ENCODE assay signal across 9 mouse cellular contexts in the genomic region with DNA sequence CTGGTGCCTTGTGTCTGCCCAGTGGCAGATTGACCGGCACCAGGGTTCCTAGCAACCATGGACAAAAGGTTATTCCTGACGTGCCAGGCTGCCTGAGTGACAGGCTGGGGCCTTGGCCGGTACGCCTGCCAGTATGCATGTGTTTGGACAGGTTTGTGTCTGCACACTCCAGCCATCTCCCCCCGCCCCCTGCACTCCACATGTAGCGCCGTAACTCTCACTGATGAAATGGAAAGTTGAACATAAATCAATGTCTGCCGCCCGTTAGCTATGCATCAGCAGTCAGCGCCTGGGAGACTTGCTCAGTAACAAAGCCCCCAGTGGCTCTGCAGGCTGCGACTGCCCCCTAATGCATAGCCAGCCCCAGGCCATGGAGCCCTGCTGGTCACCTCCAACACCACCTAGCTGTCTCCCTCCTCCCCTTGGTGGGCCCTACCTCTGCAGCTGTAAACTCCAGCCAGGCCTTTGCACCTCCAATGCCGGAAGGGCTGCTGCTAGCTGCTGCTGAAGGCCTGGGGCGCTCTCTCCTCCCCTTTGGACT. TPM values are rescaled to one million over a fixed set of nuclear protein-coding genes. Genes with fewer than 3 reads are reported as not detected.
DNase-seq lines count a peak whose midpoint lies in the region; ATAC-seq and TF ChIP-seq lines count a peak whose summit lies in the region.
"Had no signal": no experiment of that assay in that cellular context is flagged by ENCODE, and none has a peak within 500 bp of the region (broad histone marks: within the 10 kb centered on the region; RNA-seq: fewer than 3 reads in every experiment).

No protein-coding gene starts in this region.

- TF ChIP-seq RAD21 in CH12.LX (IDR thresholded peaks at IDR 0.05; ENCODE audit: low read depth, low read length), result peak; percentile 16

- no peaks in the 10 kb centered on the region for H3K27me3 ChIP-seq in CH12.LX (replicated peaks)
- no peaks in the 10 kb centered on the region for H3K27me3 ChIP-seq in heart, embryonic 10.5 days (ENCODE audit: insufficient read depth, poor library complexity, severe bottlenecking)
- no peaks in the 10 kb centered on the region for H3K27me3 ChIP-seq in kidney, embryonic 16.5 days (ENCODE audit: insufficient read depth, low read length)
- no peaks in the 10 kb centered on the region for H3K27me3 ChIP-seq in neural tube, embryonic 13.5 days
- H3K27me3 ChIP-seq: liver, embryonic 13.5 days had no signal

- no peak overlapping the region for H3K27ac ChIP-seq in CH12.LX (ENCODE audit: insufficient read depth, low read depth)
- peak overlapping the region; percentile 17; the same call in 1 of the 2 replicates for H3K27ac ChIP-seq in heart, embryonic 10.5 days
- peak overlapping the region; percentile 76 for H3K27ac ChIP-seq in kidney, embryonic 16.5 days (ENCODE audit: low read length)
- peak overlapping the region; percentile 87 for H3K27ac ChIP-seq in neural tube, embryonic 13.5 days (replicated peaks)

- H3K9me3 ChIP-seq in CH12.LX (replicated peaks; ENCODE audit: low read length), result no peaks in the 10 kb centered on the region
- H3K9me3 ChIP-seq in heart, embryonic 10.5 days, result no peaks in the 10 kb centered on the region
- no peaks in the 10 kb centered on the region for H3K9me3 ChIP-seq in kidney, embryonic 16.5 days (ENCODE audit: low read length)
- H3K9me3 ChIP-seq in neural tube, embryonic 13.5 days, result no peaks in the 10 kb centered on the region
- H3K9me3 ChIP-seq: liver, embryonic 13.5 days had no signal

- no peak overlapping the region for H3K4me3 ChIP-seq in CH12.LX (replicated peaks in 1 of 3; ENCODE audit: low read depth in 2 of 3, low read length in 2 of 3, poor library complexity in 1 of 3)
- H3K4me3 ChIP-seq in heart, embryonic 10.5 days, result no peak overlapping the region
- H3K4me3 ChIP-seq in kidney, embryonic 16.5 days (ENCODE audit: low read length), result no peak overlapping the region
- H3K4me3 ChIP-seq in neural tube, embryonic 13.5 days, result no peak overlapping the region
- H3K4me3 ChIP-seq: liver, embryonic 13.5 days had no signal

- H3K4me2 ChIP-seq in CH12.LX (ENCODE audit: insufficient read depth, low read depth, poor library complexity, severe bottlenecking), result no peak overlapping the region
- H3K4me2 ChIP-seq in kidney, embryonic 16.5 days (replicated peaks; ENCODE audit: low read depth, low read length), result 0 out of 2 replicates have a peak overlapping the region, but pooled peaks have one; percentile 6
- peak overlapping the region; percentile 7; the same call in 1 of the 2 replicates for H3K4me2 ChIP-seq in neural tube, embryonic 13.5 days
- H3K4me2 ChIP-seq: liver, embryonic 13.5 days had no signal

- peaks cover 0 to 90% of the 10 kb centered on the region in 2 experiments for H3K36me3 ChIP-seq in CH12.LX (replicated peaks in 1 of 2; ENCODE audit: control insufficient read depth in 1 of 2, insufficient read depth in 1 of 2, low read length in 1 of 2)
- 0 out of 2 replicates have a peak, but pooled peaks cover 5% of the 10 kb centered on the region for H3K36me3 ChIP-seq in heart, embryonic 10.5 days
- H3K36me3 ChIP-seq in kidney, embryonic 16.5 days (ENCODE audit: insufficient read depth, low read length), result no peaks in the 10 kb centered on the region
- no peaks in the 10 kb centered on the region for H3K36me3 ChIP-seq in neural tube, embryonic 13.5 days

- ATAC-seq in kidney, embryonic 16.5 days (ENCODE audit: low FRiP score, low TSS enrichment), result peak; percentile 94
- peak; percentile 81 for ATAC-seq in neural tube, embryonic 13.5 days (ENCODE audit: low read depth)
- ATAC-seq in erythroid progenitor cell, adult 5-6 weeks (replicated peaks; ENCODE audit: low FRiP score, poor library complexity, severe bottlenecking), result no peak

- H3K79me2 ChIP-seq in CH12.LX (replicated peaks; ENCODE audit: control insufficient read depth, extremely low read depth, insufficient read depth, poor library complexity, severe bottlenecking), result no peaks in the 10 kb centered on the region

- H3K9ac ChIP-seq in CH12.LX (ENCODE audit: insufficient read depth, low read depth), result no peak overlapping the region
- H3K9ac ChIP-seq in kidney, embryonic 16.5 days (replicated peaks; ENCODE audit: low read length), result peak overlapping the region; percentile 32; the same call in 1 of the 2 replicates
- H3K9ac ChIP-seq in neural tube, embryonic 13.5 days, result peak overlapping the region; percentile 27
- H3K9ac ChIP-seq: liver, embryonic 13.5 days had no signal

- peaks cover 19 to 99% of the 10 kb centered on the region in 2 experiments for H3K4me1 ChIP-seq in CH12.LX (ENCODE audit: control insufficient read depth in 1 of 2, insufficient read depth in 2 of 2)
- H3K4me1 ChIP-seq in heart, embryonic 10.5 days, result peaks cover 90% of the 10 kb centered on the region
- H3K4me1 ChIP-seq in kidney, embryonic 16.5 days (ENCODE audit: insufficient read depth, low read length), result peaks cover 37% of the 10 kb centered on the region
- peaks cover 94% of the 10 kb centered on the region for H3K4me1 ChIP-seq in neural tube, embryonic 13.5 days (replicated peaks)

- 69% methylated on average over 13 of the region's 13 CpGs for WGBS in heart, embryonic 10.5 days
- 18% methylated on average over 13 of the region's 13 CpGs for WGBS in kidney, embryonic 16.5 days
- WGBS in neural tube, embryonic 13.5 days, result 13% methylated on average over 13 of the region's 13 CpGs

- in situ Hi-C loops in CH12.LX (cut with MboI; ENCODE audit: low pct_ligation_motif_present, low pct_unique_long_range_greater_than_20kb, low sequenced_read_pairs), result no loop called here

- peak in 1 of 2 experiments; percentile 33; a peak in 1 of 4 replicates for TF ChIP-seq CTCF in CH12.LX (conservative IDR thresholded peaks at IDR 0.05 in 1 of 2, IDR thresholded peaks at IDR 0.05 in 1 of 2; ENCODE audit: low read depth in 2 of 2, low read length in 2 of 2)

- TF ChIP-seq EP300 in CH12.LX (IDR thresholded peaks at IDR 0.05; ENCODE audit: low read length), result no peak

- peak; percentile 71 for DNase-seq in CH12.LX (ENCODE audit: extremely low read depth)
- DNase-seq in adrenal gland, postnatal 36 days, result peak; percentile 61 to 70
- no peak for DNase-seq in heart, embryonic 10.5 days (ENCODE audit: low spot score)
- no peak for DNase-seq in spleen, postnatal 10 days (ENCODE audit: low spot score in 2 of 2)
- DNase-seq in layer of hippocampus, postnatal 25 days (ENCODE audit: extremely low spot score in 1 of 2, low spot score in 1 of 2), result no peak
- DNase-seq: liver, embryonic 13.5 days had no signal

- no peak for TF ChIP-seq POLR2A in CH12.LX (IDR thresholded peaks at IDR 0.05; ENCODE audit: low read depth, low read length)

- dilution Hi-C loops in CH12.LX (cut with MboI; ENCODE audit: extremely low pct_ligation_motif_present, extremely low pct_unique_long_range_greater_than_20kb, low sequenced_read_pairs), result no loop called here

TF ChIP-seq in CH12.LX, 34 proteins besides CTCF, POLR2A, EP300 and RAD21:
- TF ChIP-seq NELFE (IDR thresholded peaks at IDR 0.05; ENCODE audit: low read depth, low read length) (no peak), IRF4 (IDR thresholded peaks at IDR 0.05; ENCODE audit: low read depth, low read length) (no peak), ETS1 (conservative IDR thresholded peaks at IDR 0.05; ENCODE audit: low read depth, low read length) (peak; percentile 60), MAZ (IDR thresholded peaks at IDR 0.05; ENCODE audit: low read depth, low read length) (0 out of 2 replicates have a peak, but pooled peaks have one; percentile 13)
TF ChIP-seq in CH12.LX: peak in this region for 2.

RNA-seq across cellular contexts. Expression of a gene that starts 50.6 kb away (rescaled TPM):
- total RNA-seq in CH12.LX (2012; rRNA removed) (53.5 and 60.0 TPM in 2 replicates), CH12.LX (2014; rRNA removed) (45.1 and 53.6 TPM in 2 replicates)
- 85.2 and 123 TPM in 2 replicates for polyA plus RNA-seq in CH12.LX (2012; ENCODE audit: insufficient read length, low read depth)
- 100 to 1,000 TPM in 1 of 2 experiments, 10 to 100 TPM in 1; 99.7 to 102 TPM for total RNA-seq in adrenal gland, postnatal 36 days (2021)
- 117 and 120 TPM in 2 replicates for polyA plus RNA-seq in heart, embryonic 10.5 days (2016; fragmentation: Nextera tagmentation; extraction: Ambion mirVana)
- 120 and 121 TPM in 2 replicates for polyA plus RNA-seq in kidney, embryonic 16.5 days (2015; fragmentation: Nextera tagmentation; extraction: Ambion mirVana)
- 76.9 and 80.9 TPM in 2 replicates for polyA plus RNA-seq in neural tube, embryonic 13.5 days (2015; fragmentation: Nextera tagmentation; extraction: Ambion mirVana)
- 10 to 100 TPM; 58.7 to 60.6 TPM for total RNA-seq in layer of hippocampus, postnatal 25 days (2021)
- total RNA-seq in erythroid progenitor cell, adult 5-6 weeks (2015; ENCODE audit: low replicate concordance), result 13.4 and 24.9 TPM in 2 replicates
- total RNA-seq in erythroid progenitor cell, adult 5-6 weeks (2017; ENCODE audit: low replicate concordance), result 11.0 and 14.3 TPM in 2 replicates

RNA-seq across cellular contexts. Expression of a gene that starts 50.7 kb away (rescaled TPM):
- total RNA-seq in CH12.LX (2012; rRNA removed) (14.0 and 16.4 TPM in 2 replicates), CH12.LX (2014; rRNA removed) (22.7 and 23.4 TPM in 2 replicates)
- polyA plus RNA-seq in CH12.LX (2012; ENCODE audit: insufficient read length, low read depth), result 19.3 and 24.9 TPM in 2 replicates
- 10 to 100 TPM; 21.2 to 25.4 TPM for total RNA-seq in adrenal gland, postnatal 36 days (2021)
- 5.1 and 7.3 TPM in 2 replicates for polyA plus RNA-seq in heart, embryonic 10.5 days (2016; fragmentation: Nextera tagmentation; extraction: Ambion mirVana)
- polyA plus RNA-seq in kidney, embryonic 16.5 days (2015; fragmentation: Nextera tagmentation; extraction: Ambion mirVana), result 13.4 and 14.4 TPM in 2 replicates
- polyA plus RNA-seq in neural tube, embryonic 13.5 days (2015; fragmentation: Nextera tagmentation; extraction: Ambion mirVana), result 4.5 and 6.9 TPM in 2 replicates
- total RNA-seq in layer of hippocampus, postnatal 25 days (2021), result 1 to 10 TPM; 5.8 to 6.6 TPM
- total RNA-seq in erythroid progenitor cell, adult 5-6 weeks (2015; ENCODE audit: low replicate concordance), result 0.36 TPM in 1 of 2 replicates, not detected in the other
- 0.15 TPM in 1 of 2 replicates, not detected in the other for total RNA-seq in erythroid progenitor cell, adult 5-6 weeks (2017; ENCODE audit: low replicate concordance)

Comparison
In these comparisons a context has a peak if more than half of its experiments do, and no peak if none do; other contexts are left out.
1. DNase-seq: peak in CH12.LX (single experiment) and adrenal gland, postnatal 36 days (2 of 2); none in heart, embryonic 10.5 days (single experiment), spleen, postnatal 10 days (0 of 2) and layer of hippocampus, postnatal 25 days (0 of 2).
2. RNA of a gene that starts 50.7 kb away (total RNA-seq): 21.2 to 25.4 TPM in adrenal gland, postnatal 36 days, 14.0 to 23.4 TPM in CH12.LX and 5.8 to 6.6 TPM in layer of hippocampus, postnatal 25 days; 0.15 to 0.36 TPM in erythroid progenitor cell, adult 5-6 weeks; every median in the first group is over 4 times any median in the second.